Mouse (Mus musculus): ENCODE data around the gene Asb8.

Asb8 gene

DNA sequence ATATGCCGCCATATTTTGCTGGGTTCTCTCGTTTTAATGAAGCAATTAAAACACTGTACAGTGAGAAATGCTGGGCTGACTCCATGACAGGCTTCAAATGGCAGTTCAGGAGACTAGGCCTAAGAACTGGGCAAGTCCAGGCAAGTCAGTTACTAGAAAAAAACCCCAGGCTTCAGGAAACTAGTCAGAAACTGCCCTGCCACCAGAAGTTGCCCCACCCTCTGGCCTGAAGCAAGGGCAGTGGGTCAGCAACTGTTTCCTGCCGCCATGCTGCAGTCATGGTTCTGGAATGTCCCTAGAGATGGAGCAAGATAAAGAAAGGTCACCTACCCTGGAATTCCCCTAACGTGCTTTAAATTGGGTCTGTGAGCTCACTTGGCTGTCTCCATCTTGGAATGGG lies 9.5 kb downstream of the Asb8 start:
- DNase-seq (ENCODE audit: low spot score), result no peak

DNA sequence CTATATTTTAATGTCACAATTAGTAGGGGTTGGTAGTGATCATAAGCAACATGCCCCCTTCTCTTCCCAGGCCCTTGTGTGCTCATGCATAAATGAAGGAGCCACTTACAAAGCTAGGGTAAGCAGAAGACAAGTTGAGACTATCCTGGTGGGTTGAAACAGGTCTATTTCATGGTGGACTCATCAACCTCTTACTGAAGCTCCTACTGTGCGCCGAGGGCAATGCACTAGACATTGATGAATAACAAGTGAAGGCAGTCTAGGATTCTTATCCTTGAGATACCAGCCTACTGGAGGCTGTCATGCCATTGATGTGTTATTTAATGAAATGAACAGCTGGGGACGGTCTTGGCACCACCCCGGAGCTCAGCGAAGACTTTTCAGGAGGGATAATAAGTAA lies 10.2 kb downstream of the Asb8 start:
- DNase-seq (ENCODE audit: low spot score), result no peak

DNA sequence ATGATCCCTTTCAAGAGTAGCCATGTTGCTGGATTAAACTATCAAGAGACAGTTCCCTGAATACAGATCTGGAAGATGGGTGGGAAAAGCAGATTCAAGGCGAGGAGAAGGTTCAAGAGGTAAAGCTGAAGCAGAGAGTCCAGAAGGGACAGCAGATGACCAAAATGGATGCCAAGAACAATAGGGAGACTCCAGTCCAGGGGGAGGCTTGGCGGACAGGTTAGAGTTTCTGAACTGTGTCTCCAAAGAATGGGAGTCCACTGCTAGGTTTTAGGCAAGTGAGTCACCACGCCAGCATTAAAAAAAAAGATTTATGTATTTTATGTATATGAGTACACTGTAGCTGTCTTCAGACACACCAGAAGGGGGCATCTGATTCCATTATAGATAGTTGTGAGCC lies 10.8 kb downstream of the Asb8 start:
- no peak for DNase-seq (ENCODE audit: low spot score)

DNA sequence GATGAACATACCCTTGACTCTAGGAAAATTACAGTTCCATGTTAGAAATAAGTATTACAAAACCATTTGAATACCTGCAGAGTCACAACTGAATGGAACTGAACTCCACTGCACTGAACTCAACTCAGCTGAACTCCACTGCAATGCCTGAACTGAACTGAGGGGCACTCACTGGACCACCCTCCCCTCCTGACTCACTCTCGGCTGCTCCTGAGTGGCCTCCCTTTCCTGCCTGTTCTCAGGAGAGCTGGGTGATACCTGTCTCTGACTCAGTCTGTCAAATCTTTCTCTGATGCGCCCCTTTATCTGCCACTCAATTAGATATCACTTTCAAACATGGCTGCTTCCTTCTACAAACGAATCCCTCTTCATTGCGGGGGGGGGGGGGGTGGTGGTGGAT lies 11.3 kb downstream of the Asb8 start:
- DNase-seq (ENCODE audit: low spot score), result no peak

DNA sequence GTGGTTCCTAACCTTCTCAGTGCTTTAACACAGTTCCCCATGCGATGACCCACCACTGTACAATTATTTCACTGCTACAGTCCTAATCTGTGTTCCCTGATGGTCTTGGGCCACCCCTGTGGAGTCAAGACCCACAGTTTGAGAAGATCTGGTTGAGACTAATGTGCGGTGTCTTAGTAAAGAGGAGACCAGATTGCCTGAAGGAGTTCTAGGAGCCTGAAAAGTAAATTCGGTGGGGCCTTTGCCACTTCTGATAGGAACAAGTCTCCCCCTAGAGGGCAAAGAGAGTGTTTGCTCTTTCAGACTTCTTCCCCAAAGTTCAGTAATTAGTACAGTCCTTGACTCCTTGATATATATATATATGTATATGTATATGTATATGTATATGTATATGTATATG lies 11.8 kb downstream of the Asb8 start:
- DNase-seq (ENCODE audit: low spot score), result no peak

DNA sequence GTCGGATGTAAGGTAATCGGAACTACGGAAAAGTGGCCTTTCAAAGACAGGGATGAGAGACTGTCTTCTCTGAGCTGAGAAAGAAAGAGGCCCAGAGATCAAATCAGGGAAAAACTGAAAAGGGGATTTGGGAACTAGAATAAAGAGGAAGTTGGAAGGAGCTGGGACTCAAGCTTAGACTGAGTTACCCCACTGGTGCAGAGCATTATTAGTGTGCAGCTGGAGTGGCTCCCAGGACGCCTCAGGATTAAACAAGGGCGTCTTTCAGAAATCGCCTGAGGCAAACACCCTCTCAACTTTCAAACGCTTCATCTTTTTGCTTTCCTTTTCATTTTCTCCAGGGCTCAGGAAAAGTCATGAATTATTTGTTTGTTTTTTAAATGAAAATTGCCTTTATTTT lies 12.5 kb downstream of the Asb8 start:
- DNase-seq (ENCODE audit: low spot score), result no peak

DNA sequence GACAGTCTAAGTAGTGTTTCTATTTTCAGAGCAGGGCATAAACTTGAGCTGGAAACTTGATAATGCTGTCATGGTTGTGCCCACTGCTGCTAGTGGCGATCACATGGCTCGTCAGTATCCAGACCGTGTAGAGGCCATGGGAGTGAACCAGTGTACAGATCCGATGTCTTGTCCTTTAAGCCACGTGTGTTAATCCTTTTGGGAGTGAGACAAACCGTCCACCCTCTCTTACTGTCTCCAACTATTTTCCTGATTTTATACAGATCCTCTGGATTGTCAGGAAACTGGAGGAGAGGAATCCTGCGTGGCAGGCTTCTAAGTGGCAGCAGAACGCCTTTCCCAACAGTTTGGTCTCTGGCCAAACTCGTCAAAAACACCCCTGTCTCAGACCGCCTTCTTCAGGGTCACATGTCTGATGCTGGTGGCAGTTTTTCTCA lies 16.2 kb downstream of the Asb8 start:
- DNase-seq (ENCODE audit: low spot score), result no peak

DNA sequence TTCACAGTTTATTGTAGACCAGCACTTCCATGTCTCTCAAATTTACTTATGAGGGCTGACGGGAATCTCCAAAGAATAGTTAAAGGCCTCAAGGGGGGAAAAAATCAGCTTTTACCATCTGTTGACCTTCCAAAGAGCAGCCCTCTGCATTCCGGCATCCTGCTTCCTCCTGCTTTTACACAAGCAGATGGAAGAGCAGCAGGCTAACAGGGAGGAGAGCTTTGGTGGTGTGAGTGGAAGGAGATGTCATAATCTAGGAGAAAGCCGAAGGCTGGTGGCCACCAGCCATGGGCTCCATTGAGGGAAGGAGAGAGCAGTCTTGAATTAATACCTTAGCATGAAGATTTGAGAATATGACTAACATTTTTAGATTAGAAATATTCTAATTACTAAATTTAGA lies 17.1 kb downstream of the Asb8 start:
- no peak for DNase-seq (ENCODE audit: low spot score)

DNA sequence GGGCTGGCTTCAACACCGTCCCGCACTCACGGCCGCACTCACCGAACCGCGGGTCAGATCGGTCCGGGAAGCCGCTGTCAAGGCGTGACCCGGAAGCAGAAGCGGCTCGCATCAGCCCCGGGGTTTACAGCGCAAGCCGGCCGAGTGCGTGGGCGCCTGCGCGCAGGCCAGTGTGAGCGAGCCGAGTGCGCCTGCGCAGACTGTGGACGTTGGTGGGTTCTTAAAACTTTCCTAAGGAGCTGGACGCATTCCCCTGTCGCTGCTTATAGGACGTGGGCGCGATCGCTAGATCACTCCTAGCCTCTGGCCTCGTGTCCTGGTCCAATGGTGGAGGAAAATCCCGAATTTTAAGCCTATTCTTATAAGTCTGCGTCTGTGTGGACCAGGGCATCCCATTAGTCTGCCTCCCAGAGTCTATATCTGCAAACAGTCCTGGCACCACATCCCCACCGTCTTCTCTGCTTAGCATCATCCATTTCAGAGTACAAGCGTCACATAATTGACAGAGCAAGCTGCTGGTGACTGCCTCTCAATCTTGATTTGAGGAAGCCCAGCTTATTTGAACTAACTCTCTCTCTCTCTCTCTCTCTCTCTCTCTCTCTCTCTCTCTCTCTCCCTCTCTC lies 19.8 kb downstream of the Asb8 start:
- peak; percentile 92 for DNase-seq (ENCODE audit: low spot score)

DNA sequence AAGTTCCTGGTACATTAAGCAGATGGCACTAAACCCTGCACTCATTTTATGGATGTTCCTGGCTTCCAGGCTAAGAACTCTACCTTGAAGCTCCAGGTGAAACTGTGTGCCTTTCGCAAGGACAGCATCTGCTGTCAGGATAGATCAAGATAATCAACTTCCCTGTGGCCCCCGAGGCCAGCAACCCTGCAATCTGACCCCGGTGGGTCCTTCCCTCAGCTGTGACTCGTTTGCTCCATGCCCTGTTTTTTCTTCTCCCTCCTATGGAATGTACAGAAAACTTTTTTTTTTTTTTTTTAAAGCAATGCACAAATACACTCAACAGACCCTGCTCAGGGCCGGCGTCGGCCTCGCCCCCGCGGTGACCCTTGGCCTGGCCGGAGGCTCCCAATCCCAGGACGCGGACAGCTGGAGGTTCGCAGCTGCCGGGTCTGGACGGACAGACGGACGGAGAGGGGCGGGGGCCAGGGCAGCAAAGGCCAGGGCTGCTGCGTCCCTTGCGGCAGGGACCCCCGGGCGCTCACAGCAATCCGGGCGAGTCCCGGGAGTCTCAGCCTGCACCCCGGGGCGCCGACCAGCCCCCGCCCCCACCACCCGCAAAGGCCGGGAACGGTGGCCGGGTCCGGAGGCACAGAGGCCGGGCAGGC lies 20.4 kb downstream of the Asb8 start:
- DNase-seq (ENCODE audit: low spot score), result no peak

DNA sequence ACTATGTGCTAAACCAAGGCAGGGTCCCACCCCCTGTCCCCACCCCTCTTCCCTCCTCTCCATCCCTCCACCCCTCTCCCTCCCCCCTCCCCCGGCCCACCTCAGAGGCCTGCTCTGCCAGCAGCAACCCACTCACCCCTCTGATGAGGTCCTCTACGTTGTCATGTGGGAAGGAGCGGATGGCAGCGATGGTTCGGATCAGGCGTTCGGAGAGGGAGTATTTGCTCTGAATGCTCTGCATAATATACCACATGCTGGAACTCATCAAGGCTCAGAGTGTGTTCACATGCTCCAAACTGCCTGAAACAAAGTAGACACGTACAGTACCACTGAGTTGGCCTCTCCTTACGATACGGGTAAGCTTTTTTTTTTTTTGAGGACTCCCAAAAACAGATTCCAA lies 22.9 kb downstream of the Asb8 start:
- no peak for DNase-seq (ENCODE audit: low spot score)

DNA sequence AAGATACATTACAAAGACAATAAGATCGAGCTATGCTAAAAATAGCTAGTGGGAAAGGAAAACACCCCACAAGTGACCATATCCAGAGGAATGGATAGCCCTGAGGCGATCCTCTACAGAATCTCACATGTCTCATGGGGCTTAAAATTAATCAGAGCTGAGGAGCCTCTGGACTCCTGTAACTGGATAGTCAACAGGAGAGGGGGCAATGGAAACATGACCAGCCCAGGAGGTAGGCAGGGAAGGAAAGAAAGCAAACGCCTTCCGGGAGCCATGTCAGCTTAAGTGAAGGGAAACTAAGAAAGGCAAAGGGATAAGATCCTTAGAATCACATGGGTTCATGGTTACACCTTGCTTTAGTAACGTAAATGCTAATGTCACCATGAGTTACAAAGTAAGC lies 24.6 kb downstream of the Asb8 start:
- DNase-seq (ENCODE audit: low spot score), result no peak

DNA sequence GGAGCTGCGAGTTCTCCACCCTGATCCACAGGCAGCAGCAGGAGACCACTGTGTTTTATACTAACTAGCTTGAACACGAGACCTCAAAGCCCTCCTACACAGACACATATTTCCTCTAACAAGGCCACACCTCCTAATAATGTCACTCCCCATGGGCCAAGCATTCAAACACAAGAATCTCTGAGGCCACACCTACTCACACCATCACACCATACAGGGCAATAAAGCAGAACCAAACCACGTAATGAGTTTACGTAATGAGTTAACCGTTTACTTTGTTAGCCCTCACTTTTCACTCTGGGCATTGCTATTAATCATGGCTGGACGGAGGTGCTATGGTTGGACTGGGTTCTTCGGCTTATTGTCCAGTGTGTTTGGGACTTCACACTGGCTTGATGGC lies 25.7 kb downstream of the Asb8 start:
- DNase-seq (ENCODE audit: low spot score), result no peak

DNA sequence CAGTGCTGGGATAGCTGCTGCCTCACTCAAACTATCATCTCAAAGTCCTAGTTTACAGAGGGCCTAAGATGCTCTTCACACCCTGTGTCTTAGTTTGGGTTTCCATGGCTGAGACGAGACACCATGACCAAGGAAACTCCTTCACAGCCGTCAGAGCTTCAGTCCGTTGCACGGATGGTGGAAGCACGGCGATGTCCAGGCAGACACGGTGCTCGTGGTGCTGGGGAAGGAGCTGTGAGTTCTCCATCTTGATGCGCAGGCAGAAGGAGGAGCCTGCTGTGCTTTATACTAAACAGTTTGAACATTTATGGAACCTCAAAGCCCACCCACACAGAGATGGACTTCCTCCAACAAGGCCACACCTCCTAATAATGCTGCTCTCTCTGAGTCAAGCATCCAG lies 28.6 kb downstream of the Asb8 start:
- DNase-seq (ENCODE audit: low spot score), result no peak

DNA sequence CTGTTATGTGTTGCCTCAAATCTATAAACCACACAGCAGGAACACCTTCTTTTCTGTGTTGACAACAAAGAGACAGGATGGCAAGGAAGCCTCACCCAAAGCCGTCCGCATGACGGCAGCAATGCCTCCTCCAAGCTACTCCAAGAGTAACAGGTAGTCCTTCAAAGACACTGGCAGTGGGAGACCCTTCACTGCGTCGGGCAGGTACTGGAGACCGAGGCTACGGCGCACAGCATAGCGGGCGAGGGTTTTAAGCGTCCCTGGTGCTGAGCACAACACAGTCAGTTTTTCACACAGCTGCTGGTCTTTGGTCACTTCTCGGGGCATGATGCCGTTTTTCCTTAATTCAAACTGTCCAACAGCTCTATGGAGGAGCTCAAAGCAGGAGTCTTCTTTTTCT lies 29.8 kb downstream of the Asb8 start:
- no peak for DNase-seq (ENCODE audit: low spot score)

DNA sequence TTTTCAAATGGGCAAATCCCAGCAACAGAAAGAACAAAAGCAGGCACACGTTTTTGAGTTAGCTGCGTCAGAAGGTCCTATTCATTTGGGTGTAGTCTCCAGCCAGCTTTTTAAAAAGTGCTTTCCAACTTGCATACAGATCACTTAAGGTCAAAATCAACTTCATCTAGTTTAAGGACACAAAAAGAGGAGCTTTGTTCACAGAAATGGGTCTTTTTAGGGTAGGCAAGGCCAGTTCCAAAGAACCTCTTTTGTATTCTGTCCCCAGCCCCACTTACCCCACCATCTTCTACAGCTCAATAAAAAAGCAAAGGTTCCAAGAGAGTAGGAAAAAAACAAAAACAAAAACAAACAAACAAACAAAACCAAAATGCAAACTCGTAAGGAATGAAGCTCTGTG lies 30.8 kb downstream of the Asb8 start:
- no peak for DNase-seq (ENCODE audit: low spot score)

DNA sequence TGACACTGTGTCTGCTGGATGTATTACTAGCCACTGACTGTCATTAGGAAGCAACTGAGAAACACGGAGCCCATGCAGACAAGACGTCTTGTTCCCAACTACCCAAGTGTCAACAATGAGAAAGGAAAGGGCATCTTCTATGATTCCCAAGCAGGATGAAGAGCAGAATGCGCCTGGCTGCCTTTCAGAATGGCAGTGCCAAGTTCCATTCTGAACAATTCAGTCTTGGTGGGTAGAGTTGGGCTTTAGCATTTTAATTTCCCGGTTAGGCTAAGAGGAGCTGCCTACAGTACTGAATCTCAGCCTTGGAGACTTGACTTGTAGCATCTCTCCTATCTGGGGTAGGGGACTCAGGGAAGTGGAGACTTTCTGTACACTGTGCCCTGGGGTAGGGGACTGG lies 31.4 kb downstream of the Asb8 start:
- DNase-seq (ENCODE audit: low spot score), result no peak

DNA sequence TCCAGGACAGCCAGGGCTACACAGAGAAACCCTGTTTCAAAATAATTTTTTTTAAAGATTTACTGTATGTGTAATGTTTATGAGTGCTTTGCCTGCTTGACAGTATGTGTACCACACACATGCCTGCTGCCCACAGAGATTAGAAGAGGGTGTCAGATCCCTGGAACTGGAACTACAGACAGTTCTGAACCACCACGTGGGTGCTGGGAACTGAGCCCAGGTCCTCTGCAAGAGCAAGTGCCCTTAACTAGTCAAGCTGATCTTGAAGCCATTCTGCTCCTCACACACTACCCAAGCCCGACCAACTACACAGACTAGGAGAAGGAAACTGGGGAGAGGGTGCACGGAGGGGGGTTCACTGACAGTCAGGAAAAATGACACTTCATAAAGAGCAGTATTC lies 32.0 kb downstream of the Asb8 start:
- no peak for DNase-seq (ENCODE audit: low spot score)

DNA sequence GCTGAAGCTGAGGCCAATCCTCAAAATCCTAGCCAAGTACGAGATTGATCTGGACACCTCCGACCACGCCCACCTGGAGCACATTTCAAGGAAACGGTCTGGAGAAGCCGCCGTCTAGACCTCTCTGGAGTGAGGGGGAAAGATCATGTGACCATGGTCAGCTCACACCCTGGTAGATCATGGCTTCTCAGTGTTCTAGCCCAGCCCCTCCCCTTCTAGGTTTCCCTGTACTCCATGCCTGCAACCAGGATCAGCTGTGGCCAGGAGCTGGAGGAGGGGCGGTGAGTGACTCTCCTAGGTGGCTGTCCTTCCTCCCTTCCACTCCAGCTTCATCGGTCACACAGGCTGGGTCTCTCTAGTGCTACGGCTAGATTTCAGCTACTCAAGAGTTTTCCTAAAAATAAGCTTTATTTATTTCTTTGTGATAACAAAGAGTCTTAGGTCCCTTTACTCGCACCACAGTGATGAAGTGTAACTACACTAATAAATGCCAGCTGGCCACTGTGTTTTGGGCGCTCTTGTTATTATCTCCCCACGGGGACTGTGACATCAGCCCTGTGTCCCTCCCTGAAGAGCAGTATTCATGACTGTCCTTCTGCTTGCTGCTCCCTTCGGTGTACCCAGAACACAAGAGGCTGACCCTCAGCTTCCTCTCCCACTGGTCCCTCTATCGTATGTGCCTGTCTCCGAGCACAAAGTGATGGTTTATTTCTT lies 33.3 kb downstream of the Asb8 start:
- DNase-seq (ENCODE audit: low spot score), result no peak

DNA sequence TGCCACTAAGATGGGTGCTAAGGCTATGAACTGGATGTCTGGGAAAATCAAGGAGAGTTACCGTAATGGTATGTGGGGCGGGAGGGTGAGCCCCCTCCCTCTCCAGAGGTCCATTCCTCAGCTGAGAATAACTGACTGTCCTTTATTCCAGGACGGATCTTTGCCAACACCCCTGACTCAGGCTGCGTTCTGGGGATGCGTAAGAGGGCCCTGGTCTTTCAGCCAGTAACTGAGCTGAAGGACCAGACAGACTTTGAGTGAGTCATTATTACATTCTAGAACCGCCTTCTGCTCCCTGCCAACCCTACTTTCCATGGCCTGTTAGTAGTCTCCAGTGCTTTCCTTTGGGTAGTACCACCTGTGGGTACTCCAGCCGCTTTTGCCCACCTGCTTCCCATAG lies 34.0 kb downstream of the Asb8 start:
- no peak for DNase-seq (ENCODE audit: low spot score)

DNA sequence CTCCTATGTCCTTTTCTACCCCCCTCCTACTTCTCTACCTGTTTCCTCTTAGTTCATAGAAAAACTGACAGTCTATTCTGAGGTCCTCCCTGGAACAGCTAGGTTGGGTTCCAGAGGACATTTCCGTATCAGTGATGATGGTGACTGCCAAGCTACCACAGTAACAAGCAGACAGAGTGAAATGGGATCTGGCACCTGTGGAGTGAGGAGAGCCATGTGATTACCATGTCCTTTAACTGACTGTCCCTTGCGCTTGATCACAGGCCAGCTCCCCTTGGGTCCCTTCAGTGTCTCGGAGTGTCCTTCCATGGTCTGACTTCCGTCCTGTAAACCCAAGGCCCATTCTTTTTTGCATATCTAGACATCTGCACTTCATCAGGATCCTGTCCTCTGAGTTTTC lies 34.4 kb downstream of the Asb8 start:
- DNase-seq (ENCODE audit: low spot score), result no peak

DNA sequence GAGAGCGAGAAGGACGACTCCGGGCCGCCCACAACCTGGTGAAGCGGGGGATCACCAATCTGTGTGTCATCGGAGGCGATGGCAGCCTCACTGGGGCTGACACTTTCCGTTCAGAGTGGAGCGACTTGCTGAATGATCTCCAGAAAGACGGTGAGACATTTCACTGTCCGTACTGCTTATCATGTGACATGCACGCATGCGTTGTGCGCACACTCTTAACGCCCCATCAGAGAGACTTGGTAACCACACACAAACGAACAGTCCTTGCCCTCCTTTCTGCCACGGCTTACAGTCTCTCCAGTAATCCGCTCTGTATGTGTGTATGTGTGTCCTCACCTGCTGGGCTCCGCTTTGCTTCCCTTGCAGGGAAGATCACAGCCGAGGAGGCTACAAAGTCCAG lies 44.6 kb downstream of the Asb8 start:
- no peak for DNase-seq (ENCODE audit: low spot score)

DNA sequence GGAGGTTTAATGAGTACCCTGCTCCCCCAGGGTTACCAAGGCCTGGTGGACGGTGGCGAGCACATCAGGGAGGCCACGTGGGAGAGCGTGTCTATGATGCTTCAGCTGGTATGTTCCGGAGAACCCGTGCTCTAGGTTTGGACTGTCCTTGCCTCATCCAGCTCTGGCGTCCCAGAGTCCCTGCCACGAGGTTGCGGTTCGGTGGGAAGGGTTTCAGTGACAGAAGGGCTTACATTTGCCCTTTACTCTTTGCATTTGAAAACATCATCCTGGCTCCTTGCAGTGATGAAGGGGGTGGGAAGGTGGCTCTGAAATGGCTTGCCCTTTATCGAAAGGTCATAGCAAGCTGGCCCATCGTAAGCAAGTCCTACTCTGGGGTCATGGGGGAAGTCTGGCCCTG lies 46.1 kb downstream of the Asb8 start:
- no peak for DNase-seq (ENCODE audit: low spot score)

DNA sequence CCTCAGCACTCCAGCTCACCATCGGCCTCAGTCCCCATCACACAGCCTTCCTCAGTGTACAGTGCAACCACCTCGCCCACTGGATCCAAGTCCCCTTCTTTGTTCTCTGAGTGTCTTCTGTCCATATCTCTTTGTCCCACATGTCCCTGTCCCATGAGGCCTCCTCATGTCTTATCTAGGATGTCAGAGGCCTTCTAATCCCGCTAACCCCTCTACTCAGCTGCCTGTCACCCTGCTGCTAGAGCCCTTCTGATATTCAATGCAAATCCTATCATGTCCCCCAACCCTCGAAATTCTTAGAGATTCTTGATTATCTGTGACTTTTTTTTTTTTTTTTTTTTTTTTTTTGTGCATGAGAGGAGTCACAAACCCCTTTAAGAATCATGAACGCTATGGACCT lies 49.1 kb downstream of the Asb8 start:
- no peak for DNase-seq (ENCODE audit: low spot score)

All from ovary, postnatal 36 days (tissue).